Mouse (Mus musculus) lung, postnatal 0 days (tissue): ENCODE results near the gene Osbpl3. TPM values are rescaled to one million over a fixed set of nuclear protein-coding genes. Genes with fewer than 3 reads are reported as not detected.

ENCODE experiments used
- ATAC-seq: fragments of 200-750 bp; cut with Nextera tagmentation; 2 replicates; pipeline ENCODE4 v1.8.0; 2017; ENCODE audit warnings: moderate library complexity
- DNase-seq: peaks from one replicate; pipeline ENCODE4 v3.0.0-alpha.2; 2016; ENCODE audit warnings: low spot score
- H3K27ac ChIP-seq: fragments of 300-500 bp; sonication (generic); 2 replicates; pipeline ENCODE4 v1.5.1; 2014; ENCODE audit warnings: antibody characterized with exemption, mild to moderate bottlenecking, low read length, mixed read lengths
- H3K27me3 ChIP-seq: fragments of 300-500 bp; sonication (generic); replicated peaks from 2 replicates; pipeline ENCODE4 v1.6.1; 2014; ENCODE audit warnings: low read length, mixed read lengths; ENCODE audit not compliant: insufficient read depth
- H3K36me3 ChIP-seq: fragments of 300-500 bp; sonication (generic); 2 replicates; pipeline ENCODE4 v1.6.1; 2014; ENCODE audit warnings: low read length, mixed read lengths; ENCODE audit not compliant: insufficient read depth
- H3K4me1 ChIP-seq: fragments of 300-500 bp; sonication (generic); 2 replicates; pipeline ENCODE4 v1.6.1; 2014; ENCODE audit warnings: antibody characterized with exemption, low read depth, low read length, mixed read lengths; ENCODE audit not compliant: insufficient read depth
- H3K4me2 ChIP-seq: fragments of 300-500 bp; sonication (generic); replicated peaks from 2 replicates; pipeline ENCODE4 v1.6.1; 2014; ENCODE audit warnings: low read depth, mild to moderate bottlenecking, low read length, moderate library complexity, mixed read lengths
- H3K4me3 ChIP-seq: fragments of 300-500 bp; sonication (generic); 2 replicates; pipeline ENCODE4 v1.5.1; 2014; ENCODE audit warnings: low read depth, low read length
- H3K9ac ChIP-seq: fragments of 300-500 bp; sonication (generic); replicated peaks from 2 replicates; pipeline ENCODE4 v1.6.1; 2014; ENCODE audit warnings: low read depth, mild to moderate bottlenecking
- H3K9me3 ChIP-seq: fragments of 300-500 bp; sonication (generic); 2 replicates; pipeline ENCODE4 v1.6.1; 2016; ENCODE audit warnings: low read length, mixed read lengths
- CTCF ChIP-seq: IDR thresholded peaks from 2 replicates; pipeline ENCODE4 v1.5.1; 2016; ENCODE audit warnings: antibody characterized with exemption, mild to moderate bottlenecking
- EP300 ChIP-seq: IDR thresholded peaks from 2 replicates; pipeline ENCODE4 v1.6.1; 2016; ENCODE audit warnings: antibody characterized with exemption, mild to moderate bottlenecking, control low read depth
- WGBS: fragments of 180-500 bp; shearing (Covaris S2); extraction: QIAGEN DNeasy Blood & Tissue Kit; methylation state at CpG from one replicate; pipeline ENCODE4 v1.1.7; 2014; 5-methylcytosine and 5-hydroxymethylcytosine counted together
- polyA plus RNA-seq: library from polyadenylated mRNA; unstranded; fragments of >200 nt; fragmentation: Nextera tagmentation; extraction: Ambion mirVana; gene quantifications from 2 replicates; pipeline ENCODE4 v1.2.1, GENCODE M21; 2015

Gene Osbpl3
- polyA plus RNA-seq, 1 experiment from 2014 or later, result 4.7 TPM

GRCm38 (mm10) chr6:50462026-50462425 is 6.0 kb upstream of the Osbpl3 start:
- Histone ChIP-seq H3K4me1 (no peaks in the 10 kb centered on the region), H3K36me3 (no peaks in the 10 kb centered on the region), H3K27ac (no peak overlapping the region), H3K9ac (no peak overlapping the region), H3K27me3 (no peaks in the 10 kb centered on the region), H3K4me3 (no peak overlapping the region), H3K9me3 (no peaks in the 10 kb centered on the region), H3K4me2 (no peak overlapping the region)
- no peak for ATAC-seq
- WGBS, result 55% methylated on average over 4 of the region's 4 CpGs
- TF ChIP-seq EP300 (no peak), CTCF (no peak)
- no peak for DNase-seq

GRCm38 (mm10) chr6:50461585-50461984 is 5.6 kb upstream of the Osbpl3 start:
- TF ChIP-seq CTCF, result no peak
- TF ChIP-seq EP300, result no peak
- H3K27ac ChIP-seq, result no peak overlapping the region
- DNase-seq (no peak), ATAC-seq (no peak)
- H3K36me3 ChIP-seq, result no peaks in the 10 kb centered on the region
- no peak overlapping the region for H3K4me3 ChIP-seq
- whole genome bisulfite sequencing, result 79% methylated on average over 3 of the region's 3 CpGs
- no peaks in the 10 kb centered on the region for H3K9me3 ChIP-seq
- H3K4me1 ChIP-seq, result no peaks in the 10 kb centered on the region
- no peak overlapping the region for H3K9ac ChIP-seq
- H3K4me2 ChIP-seq, result no peak overlapping the region
- no peaks in the 10 kb centered on the region for H3K27me3 ChIP-seq

- Histone ChIP-seq H3K9ac (no peak overlapping the region), H3K27ac (no peak overlapping the region), H3K9me3 (no peaks in the 10 kb centered on the region), H3K4me3 (no peak overlapping the region), H3K36me3 (no peaks in the 10 kb centered on the region), H3K4me1 (no peaks in the 10 kb centered on the region), H3K27me3 (no peaks in the 10 kb centered on the region), H3K4me2 (no peak overlapping the region)
- DNase-seq (no peak), ATAC-seq (no peak)
- TF ChIP-seq CTCF (no peak), EP300 (no peak)
- WGBS, result 71% methylated on average over 5 of the region's 5 CpGs
Measured at GRCm38 (mm10) chr6:50460646-50461045, 4.6 kb upstream of the Osbpl3 start.

- Histone ChIP-seq H3K4me3 (no peak overlapping the region), H3K4me1 (no peaks in the 10 kb centered on the region), H3K27me3 (no peaks in the 10 kb centered on the region), H3K27ac (no peak overlapping the region), H3K36me3 (no peaks in the 10 kb centered on the region), H3K9ac (no peak overlapping the region), H3K4me2 (no peak overlapping the region), H3K9me3 (no peaks in the 10 kb centered on the region)
- TF ChIP-seq EP300 (peak; percentile 55), CTCF (no peak)
- ATAC-seq (no peak), DNase-seq (peak; percentile 22)
Measured at GRCm38 (mm10) chr6:50460246-50460645, 4.2 kb upstream of the Osbpl3 start.

GRCm38 (mm10) chr6:50459271-50459670 is 3.3 kb upstream of the Osbpl3 start:
- H3K4me3 ChIP-seq, result no peak overlapping the region
- no peaks in the 10 kb centered on the region for H3K27me3 ChIP-seq
- ATAC-seq (no peak), DNase-seq (no peak)
- 61% methylated on average over 5 of the region's 5 CpGs for WGBS
- no peak overlapping the region for H3K27ac ChIP-seq
- H3K4me2 ChIP-seq, result no peak overlapping the region
- H3K9ac ChIP-seq, result no peak overlapping the region
- no peaks in the 10 kb centered on the region; the same call in 1 of the 2 replicates for H3K4me1 ChIP-seq
- H3K36me3 ChIP-seq, result no peaks in the 10 kb centered on the region
- no peaks in the 10 kb centered on the region for H3K9me3 ChIP-seq
- TF ChIP-seq CTCF (no peak), EP300 (no peak)

GRCm38 (mm10) chr6:50457551-50458348 is 1.7 kb upstream of the Osbpl3 start:
- no peak for ATAC-seq
- no peaks in the 10 kb centered on the region for H3K27me3 ChIP-seq
- no peak overlapping the region for H3K9ac ChIP-seq
- no peak overlapping the region for H3K4me3 ChIP-seq
- no peaks in the 10 kb centered on the region for H3K9me3 ChIP-seq
- H3K36me3 ChIP-seq, result no peaks in the 10 kb centered on the region
- no peaks in the 10 kb centered on the region; the same call in 1 of the 2 replicates for H3K4me1 ChIP-seq
- H3K27ac ChIP-seq, result no peak overlapping the region
- no peak for TF ChIP-seq EP300
- 76% methylated on average over 12 of the region's 12 CpGs for WGBS
- H3K4me2 ChIP-seq, result no peak overlapping the region
- peak; percentile 32 for DNase-seq
